Mouse (Mus musculus): ENCODE measurements around the gene Trmt11.
"Not testable (repeated sequence)": the region's sequence is repeated elsewhere in the genome, so short reads cannot be mapped to it uniquely, and the experiment has no call there.

Gene Trmt11

GRCm38 (mm10) chr10:30600542-30600966, at the start of gene Trmt11:
Trmt11 (minus strand) TSS chr10:30600749.
- DNase-seq (ENCODE audit: low read depth, low spot score): peak; percentile 95

GRCm38 (mm10) chr10:30647681-30648080, 47.1 kb upstream of the Trmt11 start:
- no peak for DNase-seq (ENCODE audit: low read depth, low spot score)

GRCm38 (mm10) chr10:30638216-30638615, 37.7 kb upstream of the Trmt11 start:
- DNase-seq (ENCODE audit: low read depth, low spot score): no peak

- not testable (repeated sequence) for DNase-seq (ENCODE audit: low read depth, low spot score)
These were observed 36.1 kb upstream of the Trmt11 start for GRCm38 (mm10) chr10:30636474-30637154.

- no peak for DNase-seq (ENCODE audit: low read depth, low spot score)
These were observed 32.2 kb upstream of the Trmt11 start for GRCm38 (mm10) chr10:30632718-30633117.

GRCm38 (mm10) chr10:30629977-30630376, 29.4 kb upstream of the Trmt11 start:
- DNase-seq (ENCODE audit: low read depth, low spot score): no peak

- DNase-seq (ENCODE audit: low read depth, low spot score): no peak
These were observed 29.0 kb upstream of the Trmt11 start, which contains the start of gene Hint3 for GRCm38 (mm10) chr10:30629513-30629912. Hint3 (minus strand) TSS chr10:30629632.

- not testable (repeated sequence) for DNase-seq (ENCODE audit: low read depth, low spot score)
These were observed 27.9 kb upstream of the Trmt11 start for GRCm38 (mm10) chr10:30628444-30628843.

GRCm38 (mm10) chr10:30627548-30627947, 27.0 kb upstream of the Trmt11 start:
- DNase-seq (ENCODE audit: low read depth, low spot score): no peak

GRCm38 (mm10) chr10:30624161-30625019, 23.8 kb upstream of the Trmt11 start:
- DNase-seq (ENCODE audit: low read depth, low spot score): no peak

- peak; percentile 32 for DNase-seq (ENCODE audit: low read depth, low spot score)
These were observed 22.4 kb upstream of the Trmt11 start for GRCm38 (mm10) chr10:30622928-30623327.

- no peak for DNase-seq (ENCODE audit: low read depth, low spot score)
These were observed 18.3 kb upstream of the Trmt11 start for GRCm38 (mm10) chr10:30618918-30619210.

- DNase-seq (ENCODE audit: low read depth, low spot score): peak; percentile 99
These were observed 17.8 kb upstream of the Trmt11 start for GRCm38 (mm10) chr10:30618091-30618917.

- DNase-seq (ENCODE audit: low read depth, low spot score): no peak
These were observed 12.5 kb upstream of the Trmt11 start for GRCm38 (mm10) chr10:30613039-30613438.

- no peak for DNase-seq (ENCODE audit: low read depth, low spot score)
These were observed 9.1 kb upstream of the Trmt11 start for GRCm38 (mm10) chr10:30609614-30610013.

- no peak for DNase-seq (ENCODE audit: low read depth, low spot score)
These were observed 7.6 kb upstream of the Trmt11 start for GRCm38 (mm10) chr10:30608109-30608508.

GRCm38 (mm10) chr10:30600094-30600534, 435 bp downstream of the Trmt11 start:
- no peak for DNase-seq (ENCODE audit: low read depth, low spot score)

GRCm38 (mm10) chr10:30587037-30587436, 13.5 kb downstream of the Trmt11 start:
- DNase-seq (ENCODE audit: low read depth, low spot score): peak; percentile 66

GRCm38 (mm10) chr10:30585691-30586090, 14.9 kb downstream of the Trmt11 start:
- no peak for DNase-seq (ENCODE audit: low read depth, low spot score)

GRCm38 (mm10) chr10:30577670-30578280, 22.8 kb downstream of the Trmt11 start:
- no peak for DNase-seq (ENCODE audit: low read depth, low spot score)

- DNase-seq (ENCODE audit: low read depth, low spot score): peak; percentile 44
These were observed 34.2 kb downstream of the Trmt11 start for GRCm38 (mm10) chr10:30566364-30566763.
